Mouse (Mus musculus): ENCODE data around the gene Vps54. TPM values are rescaled to one million over a fixed set of nuclear protein-coding genes. Genes with fewer than 3 reads are reported as not detected.
A peak's percentile ranks its signal among the peaks of the same experiment; 100 is the strongest.

Gene Vps54
- total and polyA plus RNA-seq, 3 experiments: 20.4 to 37.5 (median 22.9) TPM

DNA sequence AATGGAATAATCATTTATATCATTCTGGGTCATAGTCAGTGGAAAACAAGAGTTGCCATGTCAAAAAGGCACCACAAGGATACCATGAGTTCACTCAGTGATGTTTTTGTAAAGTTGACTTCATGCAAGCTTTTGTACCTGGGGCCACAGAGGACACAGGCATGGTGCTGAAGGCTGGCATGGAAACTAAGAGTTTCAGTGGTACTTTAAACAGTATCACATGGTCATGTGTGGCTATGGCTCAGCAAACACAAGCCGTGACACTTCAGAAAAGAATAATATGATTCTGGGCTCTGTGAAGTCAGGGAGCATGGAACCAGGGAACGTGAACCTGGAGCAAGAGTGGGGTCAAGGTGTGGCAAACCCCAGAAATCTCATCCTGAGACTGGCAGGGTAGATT lies 17.7 kb upstream of the Vps54 start (continued):
- TF ChIP-seq POLR2A (IDR thresholded peaks at IDR 0.05; ENCODE audit: low read depth, low read length) (no peak), KAT2A (IDR thresholded peaks at IDR 0.05; ENCODE audit: insufficient replicate concordance, low read length) (no peak)

DNA sequence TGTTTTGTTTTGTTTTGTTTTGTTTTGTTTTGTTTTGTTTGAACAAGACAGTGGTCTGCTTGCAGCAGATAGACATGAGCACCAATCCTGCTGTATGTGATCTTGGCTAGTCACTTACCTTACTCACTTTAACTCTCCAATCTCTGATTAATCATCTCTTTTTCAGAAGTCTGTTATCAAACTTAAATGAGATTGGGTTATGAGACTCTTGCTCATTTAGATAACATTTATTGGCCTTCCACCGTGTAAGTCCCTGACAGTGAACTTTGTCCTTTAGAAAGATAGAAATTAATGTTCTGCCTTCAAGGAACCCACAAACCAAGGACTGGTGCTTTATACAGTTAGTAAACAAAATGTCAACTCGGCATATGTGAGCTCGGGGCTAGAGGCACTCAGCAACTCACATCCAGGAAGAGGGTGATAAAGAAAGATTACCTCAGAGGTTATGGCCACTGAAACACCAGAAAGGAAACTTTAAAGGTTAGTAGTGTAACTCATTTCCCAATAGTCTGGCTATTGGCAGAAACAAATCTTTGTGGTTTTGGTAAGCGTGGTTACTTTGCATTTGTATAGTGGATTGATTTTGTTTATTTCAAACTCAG lies 16.4 kb upstream of the Vps54 start:
- dilution Hi-C loops (cut with MboI; ENCODE audit: extremely low pct_ligation_motif_present, extremely low pct_unique_long_range_greater_than_20kb, low sequenced_read_pairs): no loop called here
- DNase-seq (ENCODE audit: extremely low read depth): no peak
- no peak for TF ChIP-seq CTCF (conservative IDR thresholded peaks at IDR 0.05 in 1 of 2, IDR thresholded peaks at IDR 0.05 in 1 of 2; ENCODE audit: low read depth in 2 of 2, low read length in 2 of 2)
- TF ChIP-seq POLR2A (IDR thresholded peaks at IDR 0.05; ENCODE audit: low read depth, low read length): no peak
- peak; percentile 61; the same call in 1 of the 2 replicates for TF ChIP-seq MAFK (IDR thresholded peaks at IDR 0.05; ENCODE audit: insufficient replicate concordance, low read length)
- TF ChIP-seq UBTF (IDR thresholded peaks at IDR 0.05; ENCODE audit: low read depth, low read length): no peak
- Histone ChIP-seq H3K79me2 (replicated peaks; ENCODE audit: control insufficient read depth, extremely low read depth, insufficient read depth, poor library complexity, severe bottlenecking) (no peaks in the 10 kb centered on the region), H3K4me1 (ENCODE audit: control insufficient read depth in 1 of 2, insufficient read depth in 2 of 2) (peaks cover 34 to 50% of the 10 kb centered on the region in 2 experiments), H3K9ac (ENCODE audit: insufficient read depth, low read depth) (no peak overlapping the region), H3K27ac (ENCODE audit: insufficient read depth, low read depth) (no peak overlapping the region; the same call in 1 of the 2 replicates), H3K9me3 (replicated peaks; ENCODE audit: low read length) (no peaks in the 10 kb centered on the region), H3K27me3 (replicated peaks) (no peaks in the 10 kb centered on the region), H3K4me2 (ENCODE audit: insufficient read depth, low read depth, poor library complexity, severe bottlenecking) (no peak overlapping the region), H3K4me3 (replicated peaks in 1 of 3; ENCODE audit: low read depth in 2 of 3, low read length in 2 of 3, poor library complexity in 1 of 3) (no peak overlapping the region), H3K36me3 (replicated peaks in 1 of 2; ENCODE audit: control insufficient read depth in 1 of 2, insufficient read depth in 1 of 2, low read length in 1 of 2) (no peaks in the 10 kb centered on the region)
- in situ Hi-C loops (cut with MboI; ENCODE audit: low pct_ligation_motif_present, low pct_unique_long_range_greater_than_20kb, low sequenced_read_pairs): no loop called here

DNA sequence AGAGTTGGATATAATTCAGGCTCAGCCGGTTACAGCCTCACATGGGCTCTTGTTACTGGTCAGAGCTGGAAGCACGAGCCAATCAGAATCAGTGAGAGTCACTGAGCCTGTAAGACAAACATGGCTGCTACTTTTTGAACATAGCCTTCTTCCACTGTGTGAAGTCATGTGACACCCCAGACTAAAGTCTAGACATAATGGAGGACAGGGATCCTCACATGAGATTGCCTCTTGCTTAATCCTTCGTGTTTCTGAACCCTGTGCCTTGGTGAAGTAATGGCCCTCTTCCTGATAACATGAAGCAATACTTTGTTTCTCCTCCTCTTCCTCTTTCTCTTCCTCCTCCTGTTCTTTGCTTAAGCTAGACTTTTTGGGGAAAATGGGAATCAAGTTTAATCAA lies 15.5 kb upstream of the Vps54 start:
- no peaks in the 10 kb centered on the region for H3K27me3 ChIP-seq (replicated peaks)
- H3K27ac ChIP-seq (ENCODE audit: insufficient read depth, low read depth): no peak overlapping the region
- H3K36me3 ChIP-seq (replicated peaks in 1 of 2; ENCODE audit: control insufficient read depth in 1 of 2, insufficient read depth in 1 of 2, low read length in 1 of 2): no peaks in the 10 kb centered on the region
- peaks cover 32 to 50% of the 10 kb centered on the region in 2 experiments for H3K4me1 ChIP-seq (ENCODE audit: control insufficient read depth in 1 of 2, insufficient read depth in 2 of 2)
- DNase-seq (ENCODE audit: extremely low read depth): no peak
- no peaks in the 10 kb centered on the region for H3K79me2 ChIP-seq (replicated peaks; ENCODE audit: control insufficient read depth, extremely low read depth, insufficient read depth, poor library complexity, severe bottlenecking)
- H3K9ac ChIP-seq (ENCODE audit: insufficient read depth, low read depth): no peak overlapping the region
- no peak overlapping the region for H3K4me3 ChIP-seq (replicated peaks in 1 of 3; ENCODE audit: low read depth in 2 of 3, low read length in 2 of 3, poor library complexity in 1 of 3)
- TF ChIP-seq USF1 (IDR thresholded peaks at IDR 0.05; ENCODE audit: low read depth, low read length): peak; percentile 20; the same call in 1 of the 2 replicates
- no peak for TF ChIP-seq RAD21 (IDR thresholded peaks at IDR 0.05; ENCODE audit: low read depth, low read length)
- TF ChIP-seq CTCF (conservative IDR thresholded peaks at IDR 0.05 in 1 of 2, IDR thresholded peaks at IDR 0.05 in 1 of 2; ENCODE audit: low read depth in 2 of 2, low read length in 2 of 2): no peak
- dilution Hi-C loops (cut with MboI; ENCODE audit: extremely low pct_ligation_motif_present, extremely low pct_unique_long_range_greater_than_20kb, low sequenced_read_pairs): no loop called here
- H3K9me3 ChIP-seq (replicated peaks; ENCODE audit: low read length): no peaks in the 10 kb centered on the region
- in situ Hi-C loops (cut with MboI; ENCODE audit: low pct_ligation_motif_present, low pct_unique_long_range_greater_than_20kb, low sequenced_read_pairs): no loop called here
- H3K4me2 ChIP-seq (ENCODE audit: insufficient read depth, low read depth, poor library complexity, severe bottlenecking): no peak overlapping the region

DNA sequence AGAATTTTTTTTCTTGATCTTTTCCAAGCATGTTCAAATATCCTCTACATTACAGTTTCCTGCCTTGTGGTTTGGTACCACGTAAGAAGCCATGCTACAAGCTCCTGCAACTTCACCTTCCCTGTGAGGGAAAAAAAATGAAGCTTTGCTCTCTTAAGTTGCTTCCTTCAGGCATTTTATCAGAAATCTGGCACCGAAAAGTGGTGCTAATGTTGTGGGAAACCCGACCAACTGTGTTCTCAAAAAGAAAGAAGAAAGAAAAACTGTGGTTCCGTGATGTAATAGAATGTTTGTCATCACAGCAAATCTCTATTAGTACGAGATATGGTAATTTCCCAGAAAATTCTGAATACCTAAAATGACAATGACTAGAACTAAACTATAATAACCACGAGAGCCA lies 15.0 kb upstream of the Vps54 start:
- Histone ChIP-seq H3K4me3 (replicated peaks in 1 of 3; ENCODE audit: low read depth in 2 of 3, low read length in 2 of 3, poor library complexity in 1 of 3) (no peak overlapping the region), H3K4me1 (ENCODE audit: control insufficient read depth in 1 of 2, insufficient read depth in 2 of 2) (peaks cover 32 to 50% of the 10 kb centered on the region in 2 experiments), H3K36me3 (replicated peaks in 1 of 2; ENCODE audit: control insufficient read depth in 1 of 2, insufficient read depth in 1 of 2, low read length in 1 of 2) (no peaks in the 10 kb centered on the region), H3K27me3 (replicated peaks) (no peaks in the 10 kb centered on the region), H3K4me2 (ENCODE audit: insufficient read depth, low read depth, poor library complexity, severe bottlenecking) (peak overlapping the region; percentile 32; the same call in 1 of the 2 replicates), H3K79me2 (replicated peaks; ENCODE audit: control insufficient read depth, extremely low read depth, insufficient read depth, poor library complexity, severe bottlenecking) (no peaks in the 10 kb centered on the region), H3K27ac (ENCODE audit: insufficient read depth, low read depth) (no peak overlapping the region), H3K9me3 (replicated peaks; ENCODE audit: low read length) (no peaks in the 10 kb centered on the region), H3K9ac (ENCODE audit: insufficient read depth, low read depth) (no peak overlapping the region)
- in situ Hi-C loops (cut with MboI; ENCODE audit: low pct_ligation_motif_present, low pct_unique_long_range_greater_than_20kb, low sequenced_read_pairs) (no loop called here), dilution Hi-C loops (cut with MboI; ENCODE audit: extremely low pct_ligation_motif_present, extremely low pct_unique_long_range_greater_than_20kb, low sequenced_read_pairs) (no loop called here)
- TF ChIP-seq MAX (IDR thresholded peaks at IDR 0.05; ENCODE audit: low read length) (peak; percentile 53), BHLHE40 (IDR thresholded peaks at IDR 0.05; ENCODE audit: low read depth, low read length) (0 out of 2 replicates have a peak, but pooled peaks have one; percentile 19), USF1 (IDR thresholded peaks at IDR 0.05; ENCODE audit: low read depth, low read length) (no peak), MAFK (IDR thresholded peaks at IDR 0.05; ENCODE audit: insufficient replicate concordance, low read length) (peak; percentile 36; the same call in 1 of the 2 replicates), EP300 (IDR thresholded peaks at IDR 0.05; ENCODE audit: low read length) (0 out of 2 replicates have a peak, but pooled peaks have one; percentile 35), SIN3A (IDR thresholded peaks at IDR 0.05; ENCODE audit: low read length) (peak; percentile 37; the same call in 1 of the 2 replicates), IRF4 (IDR thresholded peaks at IDR 0.05; ENCODE audit: low read depth, low read length) (peak; percentile 9; the same call in 1 of the 2 replicates), RAD21 (IDR thresholded peaks at IDR 0.05; ENCODE audit: low read depth, low read length) (no peak), RCOR1 (conservative IDR thresholded peaks at IDR 0.05; ENCODE audit: low read depth, low read length) (0 out of 2 replicates have a peak, but pooled peaks have one; percentile 35), JUND (conservative IDR thresholded peaks at IDR 0.05; ENCODE audit: low read depth, low read length) (0 out of 2 replicates have a peak, but pooled peaks have one; percentile 17)
- DNase-seq (ENCODE audit: extremely low read depth): no peak
